Mouse (Mus musculus) gastrocnemius, adult 18-20 months (tissue): ENCODE data around the gene Rgs10. TPM values are rescaled to one million over a fixed set of nuclear protein-coding genes. Genes with fewer than 3 reads are reported as not detected.
"Not testable (repeated sequence)": the region's sequence is repeated elsewhere in the genome, so short reads cannot be mapped to it uniquely, and the experiment has no call there.

Experiments
- DNase-seq: peaks from one replicate; pipeline ENCODE4 v3.0.0; 2021; ENCODE audit warnings: low spot score
- total RNA-seq, 2 experiments: library from RNA; stranded (reverse); gene quantifications; 2 replicates each; pipeline ENCODE4 v1.2.3; 2021

Rgs10 gene
- total RNA-seq, 2 experiments from 2014 or later: 2.0 to 3.4 TPM

DNA sequence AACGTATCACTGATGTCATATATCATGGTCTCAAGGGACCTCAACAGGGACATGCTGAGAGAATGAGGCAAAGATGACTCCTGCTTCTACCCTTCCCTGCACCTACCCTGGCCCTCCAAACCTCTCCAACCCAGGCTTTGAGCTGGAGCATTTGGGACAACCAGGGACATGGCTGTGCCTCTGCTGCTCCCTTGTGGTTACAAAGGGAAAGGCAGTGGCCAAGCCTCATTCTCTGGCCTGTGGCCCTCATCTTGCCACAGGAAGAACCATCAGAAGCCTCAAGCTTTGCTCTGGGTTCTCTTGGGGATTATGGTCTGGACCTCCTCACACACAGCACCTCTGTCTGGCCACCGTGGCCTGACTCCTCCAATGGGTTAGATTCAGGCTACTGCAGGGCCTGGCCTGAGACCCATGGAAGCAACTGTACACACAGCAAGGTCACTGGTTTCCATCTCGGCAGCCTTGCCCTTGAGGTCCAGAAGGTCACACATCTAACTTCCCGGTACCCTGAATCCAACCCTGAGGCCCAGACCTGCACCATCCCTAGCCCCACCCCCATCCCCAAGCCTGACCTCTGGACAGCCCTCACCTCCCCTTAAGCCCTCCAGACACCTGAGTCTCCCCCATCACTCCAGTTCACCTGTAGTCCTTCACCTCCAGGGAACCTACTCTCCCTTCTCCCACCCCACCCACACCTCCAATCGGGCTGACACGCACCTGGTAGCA lies 73.5 kb downstream of the Rgs10 start:
- DNase-seq: peak; percentile 80

- no peak for DNase-seq
These were observed 74.1 kb downstream of the Rgs10 start for GRCm38 (mm10) chr7:128344488-128344887.

DNA sequence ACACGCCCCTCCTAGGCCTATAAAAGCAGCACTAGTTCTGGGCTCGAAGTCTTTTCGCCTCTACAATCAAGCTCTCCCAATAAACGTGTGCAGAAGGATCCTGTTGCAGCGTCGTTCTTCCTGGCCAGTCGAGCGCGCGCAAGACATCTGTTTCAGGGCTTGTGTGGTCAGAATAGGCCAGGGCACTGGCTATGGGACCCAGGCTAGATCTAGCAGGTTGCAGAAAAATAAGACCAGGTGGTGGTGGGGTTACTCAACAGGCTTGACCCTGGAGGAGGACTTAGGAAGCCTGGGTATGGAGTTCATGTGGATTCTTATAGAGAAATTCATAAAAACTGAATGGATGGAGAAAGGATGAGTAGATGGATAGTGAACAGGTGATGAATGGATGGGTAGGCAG lies 75.9 kb downstream of the Rgs10 start:
- not testable (repeated sequence) for DNase-seq

DNA sequence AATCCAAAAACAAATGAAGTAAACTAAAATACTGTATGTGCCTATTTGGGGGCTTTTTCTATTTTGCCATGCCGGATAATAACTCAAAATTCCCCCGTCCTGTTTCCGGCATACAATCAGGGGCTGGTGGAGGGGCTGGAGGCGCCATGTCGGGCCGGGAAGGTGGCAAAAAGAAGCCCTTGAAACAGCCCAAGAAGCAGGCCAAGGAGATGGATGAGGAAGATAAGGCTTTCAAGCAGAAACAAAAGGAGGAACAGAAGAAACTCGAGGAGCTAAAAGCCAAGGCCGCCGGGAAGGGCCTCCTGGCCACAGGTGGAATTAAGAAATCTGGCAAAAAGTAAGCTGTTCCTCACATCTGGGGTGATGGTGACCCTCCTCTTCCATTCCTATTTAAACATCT lies 78.2 kb downstream of the Rgs10 start:
- DNase-seq: not testable (repeated sequence)

DNA sequence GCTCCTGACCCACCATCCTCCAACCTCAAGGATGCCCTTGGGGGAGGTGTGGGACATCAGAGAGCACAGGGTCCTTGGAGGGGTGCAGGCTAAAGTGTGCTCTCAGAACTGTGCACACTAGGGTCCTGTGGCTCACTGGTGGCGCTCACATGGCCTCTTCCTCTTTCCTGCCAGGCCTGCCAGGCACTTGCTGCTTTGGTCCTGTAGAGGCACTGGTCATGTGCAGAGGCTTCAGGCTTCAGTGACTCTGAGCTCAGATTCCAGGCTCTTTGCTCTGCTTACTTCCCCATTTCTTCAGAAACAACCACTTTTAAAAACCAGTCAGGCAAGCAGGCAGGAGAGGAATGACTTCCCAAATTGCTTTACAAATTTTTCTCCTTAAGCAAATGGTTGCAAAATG lies 85.7 kb downstream of the Rgs10 start:
- no peak for DNase-seq

- no peak for DNase-seq
These were observed 87.6 kb downstream of the Rgs10 start for GRCm38 (mm10) chr7:128330981-128331380.

GRCm38 (mm10) chr7:128324977-128325376 lies 93.6 kb downstream of the Rgs10 start:
- DNase-seq: no peak

Other genes with a start within 250 kb of the Rgs10 start
- 1,000 to 10,000 TPM; 1,835 to 2,031 TPM for gene Cox6a2, start 212.4 kb downstream of the Rgs10 start, total RNA-seq
- gene Armc5, start 181.4 kb downstream of the Rgs10 start, total RNA-seq: 1 to 10 TPM; 8.3 to 9.0 TPM
- 1 to 10 TPM; 1.6 to 1.7 TPM for gene 9130023H24Rik, start 180.7 kb downstream of the Rgs10 start, total RNA-seq
- 1 to 10 TPM; 5.5 to 7.0 TPM for gene Tgfb1i1, start 171.9 kb downstream of the Rgs10 start, total RNA-seq
- under 1 TPM in 1 of 2 experiments, not detected in 1; 0.39 TPM for gene Slc5a2, start 153.1 kb downstream of the Rgs10 start, total RNA-seq
- 1 to 10 TPM; 2.2 to 2.7 TPM for gene BC017158, start 120.6 kb downstream of the Rgs10 start, total RNA-seq
- gene Tial1, start 43.0 kb upstream of the Rgs10 start, total RNA-seq: 10 to 100 TPM; 41.1 to 42.5 TPM
- gene Bag3, start 104.9 kb upstream of the Rgs10 start, total RNA-seq: 100 to 1,000 TPM; 129 to 219 TPM
- gene Inpp5f, start 192.6 kb upstream of the Rgs10 start, total RNA-seq: 1 to 10 TPM; 2.3 to 3.2 TPM